Mouse (Mus musculus) limb, embryonic 10.5 days (tissue): ENCODE results near the gene Tle1. TPM values are rescaled to one million over a fixed set of nuclear protein-coding genes. Genes with fewer than 3 reads are reported as not detected.

Experiments used
- DNase-seq: peaks from one replicate; pipeline ENCODE4 v3.0.0-alpha.2; 2017; ENCODE audit warnings: low spot score
- H3K27ac ChIP-seq: fragments of 300-500 bp; sonication (generic); 2 replicates; pipeline ENCODE4 v1.5.1; 2016; ENCODE audit warnings: mild to moderate bottlenecking
- H3K27me3 ChIP-seq: fragments of 300-500 bp; sonication (generic); 2 replicates; pipeline ENCODE4 v1.6.1; 2016; ENCODE audit warnings: low read depth, mild to moderate bottlenecking; ENCODE audit not compliant: poor library complexity, severe bottlenecking
- H3K36me3 ChIP-seq: fragments of 300-500 bp; sonication (generic); 2 replicates; pipeline ENCODE4 v1.6.1; 2016; ENCODE audit warnings: mild to moderate bottlenecking, moderate library complexity
- H3K4me1 ChIP-seq: fragments of 300-500 bp; sonication (generic); 2 replicates; pipeline ENCODE4 v1.6.1; 2016
- H3K4me3 ChIP-seq: fragments of 300-500 bp; sonication (generic); 2 replicates; pipeline ENCODE4 v1.5.1; 2016; ENCODE audit warnings: mild to moderate bottlenecking, moderate library complexity
- H3K9me3 ChIP-seq: fragments of 300-500 bp; sonication (generic); replicated peaks from 2 replicates; pipeline ENCODE4 v1.6.1; 2016; ENCODE audit warnings: mild to moderate bottlenecking
- WGBS: fragments of 180-500 bp; shearing (Covaris S2); methylation state at CpG from one replicate; pipeline ENCODE4 v1.1.7; 2016; 5-methylcytosine and 5-hydroxymethylcytosine counted together
- polyA plus RNA-seq: library from polyadenylated mRNA; unstranded; fragments of >200 nt; fragmentation: Nextera tagmentation; extraction: Ambion mirVana; gene quantifications from 2 replicates; pipeline ENCODE4 v1.2.1, GENCODE M21; 2016

The Tle1 gene
- polyA plus RNA-seq, 1 experiment from 2014 or later = 29.0 TPM

DNA sequence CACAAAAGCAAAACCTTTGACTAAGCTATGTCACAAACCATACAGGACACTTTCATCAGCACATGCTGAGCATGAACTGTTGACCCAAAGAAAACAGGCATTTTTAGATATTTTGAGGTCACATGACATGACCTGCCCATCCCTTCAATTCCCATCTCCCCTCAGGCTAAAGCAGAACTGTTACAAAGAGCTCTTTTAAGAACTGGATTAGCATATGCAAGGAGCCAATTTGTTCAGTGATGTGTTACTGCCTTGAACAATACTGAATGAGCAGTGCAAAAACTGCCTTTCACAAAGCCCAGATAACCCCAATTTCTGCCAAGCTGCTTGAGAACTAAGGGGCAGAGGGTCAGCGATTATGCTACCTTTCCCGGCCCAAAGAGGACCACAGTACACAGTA, 54.7 kb downstream of the Tle1 start:
- peaks cover 25% of the 10 kb centered on the region for H3K36me3 ChIP-seq
- WGBS = 78% methylated on average over 2 of the region's 2 CpGs
- no peak overlapping the region for H3K4me3 ChIP-seq
- no peak for DNase-seq
- no peaks in the 10 kb centered on the region for H3K9me3 ChIP-seq
- H3K4me1 ChIP-seq = no peaks in the 10 kb centered on the region
- H3K27me3 ChIP-seq = no peaks in the 10 kb centered on the region
- no peak overlapping the region for H3K27ac ChIP-seq

DNA sequence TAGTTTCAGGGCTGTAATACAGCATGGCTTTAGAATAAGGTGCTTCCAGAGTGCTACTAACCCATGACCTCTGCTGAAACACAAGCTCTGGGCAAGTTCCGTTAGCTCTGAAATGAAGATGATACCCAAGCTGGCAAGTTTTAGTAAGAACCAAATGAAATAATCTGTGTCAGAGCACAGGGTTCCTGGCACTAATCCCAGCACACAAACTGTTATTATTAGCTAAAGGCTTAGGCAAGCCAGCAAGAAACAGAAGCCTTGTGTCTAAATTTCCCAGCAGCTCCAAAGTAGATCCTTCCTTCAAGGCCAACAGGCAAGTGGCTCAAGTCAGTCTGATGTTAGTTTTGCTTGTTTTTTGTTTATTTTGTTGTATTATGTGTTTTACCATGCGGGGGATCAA, 56.2 kb downstream of the Tle1 start:
- Histone ChIP-seq H3K27ac (no peak overlapping the region), H3K36me3 (peaks cover 39% of the 10 kb centered on the region), H3K27me3 (no peaks in the 10 kb centered on the region), H3K9me3 (no peaks in the 10 kb centered on the region), H3K4me3 (no peak overlapping the region), H3K4me1 (no peaks in the 10 kb centered on the region)
- WGBS = 93% methylated on average over 2 of the region's 2 CpGs
- no peak for DNase-seq

DNA sequence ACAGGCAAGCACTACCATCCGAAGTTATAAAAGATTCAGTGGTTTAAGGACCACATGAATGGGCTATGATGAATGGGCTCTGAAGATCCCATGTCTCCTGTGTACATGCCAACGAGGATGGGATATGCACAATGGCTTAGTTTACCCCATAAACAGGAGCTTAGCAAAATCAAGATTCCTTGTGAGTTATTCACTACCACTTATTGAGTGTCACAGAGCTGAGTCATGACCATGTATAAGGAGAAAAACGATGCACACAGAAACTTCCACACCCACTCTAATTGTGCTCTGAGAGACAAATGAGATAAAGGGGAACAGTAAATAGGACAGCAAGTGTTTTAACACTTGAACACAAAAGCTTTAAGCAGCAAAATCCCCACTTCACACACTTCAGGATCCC, 60.0 kb downstream of the Tle1 start:
- H3K36me3 ChIP-seq = peaks cover 72% of the 10 kb centered on the region
- 86% methylated on average over 3 of the region's 3 CpGs for WGBS

DNA sequence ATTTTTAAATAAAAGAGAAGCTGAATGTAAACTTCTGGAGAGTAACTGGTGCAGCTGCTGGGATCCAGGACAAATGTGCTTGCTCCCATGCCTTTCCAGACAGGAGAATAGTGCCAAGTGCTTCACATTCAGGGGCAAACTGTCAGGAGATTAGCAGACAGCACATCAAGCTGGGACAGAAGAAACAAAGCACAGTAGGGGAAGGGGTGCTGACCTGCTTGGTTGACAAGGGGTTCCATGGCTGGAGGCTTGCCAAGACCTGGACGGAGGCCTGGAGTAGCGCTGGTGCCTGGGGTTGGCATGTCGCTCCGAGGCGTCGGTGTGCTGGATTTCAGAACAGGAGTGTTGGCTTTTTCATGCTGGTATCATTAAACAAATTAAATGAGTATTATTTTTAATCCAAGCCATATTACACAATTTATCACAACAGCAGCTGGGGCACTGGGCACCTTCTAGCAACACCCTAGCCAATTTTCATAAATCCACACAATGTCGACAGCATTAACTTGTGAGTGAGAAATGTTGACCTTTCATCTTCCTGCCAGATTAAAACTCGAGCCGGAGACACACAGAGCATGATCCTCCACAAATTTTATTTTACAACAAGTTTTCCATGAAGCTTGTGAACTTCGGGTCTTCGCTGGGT, 61.1 kb downstream of the Tle1 start:
- no peaks in the 10 kb centered on the region for H3K9me3 ChIP-seq
- no peaks in the 10 kb centered on the region for H3K27me3 ChIP-seq
- H3K36me3 ChIP-seq = peaks cover 78% of the 10 kb centered on the region
- WGBS = 84% methylated on average over 11 of the region's 11 CpGs
- no peak for DNase-seq
- no peak overlapping the region for H3K27ac ChIP-seq
- H3K4me1 ChIP-seq = no peaks in the 10 kb centered on the region
- no peak overlapping the region for H3K4me3 ChIP-seq

More for the DNA sequence above, 60.0 kb downstream of the Tle1 start:
- Histone ChIP-seq H3K27me3 (no peaks in the 10 kb centered on the region), H3K27ac (no peak overlapping the region), H3K4me3 (no peak overlapping the region), H3K4me1 (no peaks in the 10 kb centered on the region), H3K9me3 (no peaks in the 10 kb centered on the region)
- DNase-seq = no peak

DNA sequence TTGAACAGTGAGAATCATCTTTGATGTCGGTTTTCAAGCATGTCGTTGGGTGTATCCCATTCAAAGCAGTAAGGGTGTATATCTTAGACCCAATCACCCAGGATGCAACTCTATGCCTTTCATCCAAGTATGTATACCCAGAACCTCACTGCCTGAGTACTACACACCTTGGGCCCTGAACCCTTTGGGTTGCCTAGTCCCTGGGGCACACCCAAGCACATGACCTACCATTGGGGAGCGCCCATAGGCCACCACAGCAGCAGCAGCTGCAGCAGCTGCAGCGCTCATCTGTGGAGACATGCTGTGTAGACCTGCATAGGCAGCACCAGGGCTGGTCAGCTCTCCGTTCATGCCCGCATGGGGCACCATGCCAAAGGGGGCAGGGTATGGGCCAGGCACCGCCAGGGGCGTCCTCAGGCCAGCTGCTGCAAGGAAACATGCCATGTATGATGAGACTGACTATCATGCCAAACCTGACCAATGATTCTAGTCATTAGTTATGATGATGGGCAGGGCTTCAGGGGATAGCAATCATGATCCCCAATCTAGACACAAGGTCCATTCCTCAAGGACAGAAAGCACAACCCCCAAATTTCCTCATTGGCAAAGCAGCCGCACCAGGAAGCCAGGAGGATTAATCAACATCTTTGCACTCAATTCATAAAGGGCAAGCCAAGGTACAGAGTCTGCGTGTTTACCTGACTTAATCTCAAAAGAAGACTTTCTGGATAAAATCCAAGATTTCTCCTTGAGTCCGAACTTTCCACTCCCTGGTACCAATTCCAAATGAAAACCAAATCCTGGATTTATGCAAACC, 62.2 kb downstream of the Tle1 start:
- 95% methylated on average over 11 of the region's 11 CpGs for WGBS
- H3K4me3 ChIP-seq = no peak overlapping the region
- H3K27ac ChIP-seq = no peak overlapping the region
- no peaks in the 10 kb centered on the region for H3K9me3 ChIP-seq
- H3K36me3 ChIP-seq = peaks cover 82% of the 10 kb centered on the region
- H3K27me3 ChIP-seq = no peaks in the 10 kb centered on the region
- no peaks in the 10 kb centered on the region for H3K4me1 ChIP-seq
- DNase-seq = no peak

DNA sequence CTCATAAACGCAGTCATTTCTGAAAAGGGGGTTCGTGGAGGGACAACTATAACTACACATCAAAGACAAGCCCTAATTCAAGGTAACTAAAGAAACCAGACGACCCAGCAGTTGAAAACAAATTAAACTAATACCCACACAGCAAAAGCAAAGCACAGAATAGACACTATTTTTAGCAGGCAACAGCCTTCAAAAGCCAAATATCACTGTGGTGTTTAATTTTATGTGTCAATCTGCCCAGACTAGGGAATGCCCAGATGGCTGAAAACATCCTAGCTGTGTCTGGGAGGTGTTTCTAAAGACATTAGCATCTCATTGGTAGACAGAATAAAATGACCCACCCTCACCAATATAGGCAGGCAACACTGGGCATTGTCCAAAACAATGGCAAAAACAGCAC, 68.1 kb downstream of the Tle1 start:
- H3K27me3 ChIP-seq = no peaks in the 10 kb centered on the region
- H3K36me3 ChIP-seq = peaks cover 74% of the 10 kb centered on the region
- no peaks in the 10 kb centered on the region for H3K9me3 ChIP-seq
- 86% methylated on average over 3 of the region's 3 CpGs for WGBS
- no peak for DNase-seq
- no peak overlapping the region for H3K27ac ChIP-seq
- H3K4me1 ChIP-seq = no peaks in the 10 kb centered on the region
- no peak overlapping the region for H3K4me3 ChIP-seq

DNA sequence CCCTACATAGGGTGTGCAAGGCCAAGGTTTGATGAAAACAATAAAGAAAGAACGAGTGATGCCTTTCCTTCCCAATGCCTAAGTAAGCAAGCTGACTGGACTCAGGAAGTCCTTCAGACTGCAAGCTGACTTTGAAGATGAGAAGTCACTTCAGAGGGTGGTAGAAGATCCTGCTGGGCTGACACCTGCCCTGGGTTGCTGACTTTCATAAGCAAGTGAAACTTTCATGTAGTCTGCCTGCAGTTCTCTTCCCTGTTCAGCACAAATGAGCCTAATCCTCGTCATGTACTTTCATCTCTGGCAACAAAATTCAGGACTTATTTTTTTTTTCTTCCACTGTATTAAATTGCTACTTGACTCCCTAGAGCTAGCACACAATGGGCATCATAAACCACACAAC, 73.1 kb downstream of the Tle1 start:
- WGBS = 69% methylated on average over 2 of the region's 2 CpGs
- Histone ChIP-seq H3K9me3 (no peaks in the 10 kb centered on the region), H3K27ac (no peak overlapping the region), H3K36me3 (peaks cover 71% of the 10 kb centered on the region), H3K27me3 (no peaks in the 10 kb centered on the region), H3K4me3 (no peak overlapping the region), H3K4me1 (no peaks in the 10 kb centered on the region)
- DNase-seq = no peak

DNA sequence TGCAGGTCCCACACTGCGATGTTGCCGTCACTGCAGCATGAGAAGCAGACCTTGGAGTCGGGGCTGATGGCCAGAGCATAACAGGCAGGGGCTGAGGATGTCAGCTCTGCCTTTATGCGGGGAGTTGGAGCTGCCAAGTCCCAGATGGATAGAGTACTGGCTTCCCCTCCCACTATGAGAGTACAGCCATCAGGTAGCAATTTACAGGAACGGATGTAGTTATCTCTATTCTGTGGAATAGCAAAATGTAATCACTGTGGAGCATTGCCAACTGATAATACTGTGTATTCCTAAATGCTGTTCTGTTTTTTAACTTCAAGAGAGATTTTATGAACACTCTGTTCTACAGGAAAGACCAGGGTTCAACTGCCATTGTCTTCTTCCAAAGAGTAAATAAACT, 75.9 kb downstream of the Tle1 start:
- 94% methylated on average over 5 of the region's 5 CpGs for WGBS

DNA sequence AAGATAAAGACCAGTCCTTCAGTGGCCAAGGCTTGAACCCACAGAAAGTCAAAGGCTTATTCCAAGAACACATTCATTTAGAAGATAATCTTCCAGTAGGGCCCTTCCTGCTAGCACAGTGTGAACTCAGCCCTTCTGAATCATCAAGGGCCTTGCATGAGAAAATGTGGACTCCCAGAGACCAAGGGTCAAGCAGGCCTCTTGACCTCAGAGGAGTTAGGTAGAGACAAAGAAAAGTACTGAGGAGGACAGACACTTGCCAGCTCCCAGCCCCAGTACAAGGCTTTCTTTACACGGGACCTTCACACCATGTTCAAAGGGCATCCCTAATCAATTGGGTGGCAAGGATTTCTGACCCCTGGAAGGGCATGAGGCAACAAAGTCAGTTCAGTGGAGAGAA, 77.9 kb downstream of the Tle1 start:
- Histone ChIP-seq H3K27ac (no peak overlapping the region), H3K4me1 (no peaks in the 10 kb centered on the region), H3K4me3 (no peak overlapping the region), H3K27me3 (no peaks in the 10 kb centered on the region), H3K9me3 (no peaks in the 10 kb centered on the region), H3K36me3 (peaks cover 86% of the 10 kb centered on the region)
- no peak for DNase-seq
- WGBS = 21% methylated on average over 1 of the region's 1 CpGs

More for the DNA sequence above, 75.9 kb downstream of the Tle1 start:
- H3K4me1 ChIP-seq = no peaks in the 10 kb centered on the region
- H3K27me3 ChIP-seq = no peaks in the 10 kb centered on the region
- H3K36me3 ChIP-seq = peaks cover 80% of the 10 kb centered on the region
- no peak for DNase-seq
- no peak overlapping the region for H3K27ac ChIP-seq
- H3K9me3 ChIP-seq = no peaks in the 10 kb centered on the region
- no peak overlapping the region for H3K4me3 ChIP-seq

DNA sequence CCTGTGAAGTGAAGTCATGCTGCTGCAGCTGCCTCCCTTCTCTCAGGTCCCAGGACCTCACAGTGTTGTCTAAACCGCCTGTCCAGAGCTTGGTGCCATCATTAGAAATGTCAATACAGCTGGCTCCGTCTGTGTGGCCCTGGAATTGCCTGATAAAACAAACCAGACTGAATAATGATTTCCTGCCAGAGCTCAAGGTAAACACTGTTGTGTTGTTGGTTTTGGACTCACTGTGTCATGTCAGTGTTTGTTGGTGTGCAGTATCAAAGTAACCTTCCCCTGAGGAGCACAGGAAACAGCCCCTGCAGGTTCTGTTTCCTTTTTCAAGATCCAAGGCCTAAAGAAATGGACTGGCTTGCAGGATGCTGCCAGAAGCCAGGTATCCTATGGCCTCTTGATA, 78.4 kb downstream of the Tle1 start:
- no peaks in the 10 kb centered on the region for H3K9me3 ChIP-seq
- 54% methylated on average over 2 of the region's 2 CpGs for WGBS
- H3K4me3 ChIP-seq = no peak overlapping the region
- H3K27ac ChIP-seq = no peak overlapping the region
- peaks cover 90% of the 10 kb centered on the region for H3K36me3 ChIP-seq
- DNase-seq = no peak
- no peaks in the 10 kb centered on the region for H3K27me3 ChIP-seq
- no peaks in the 10 kb centered on the region for H3K4me1 ChIP-seq

DNA sequence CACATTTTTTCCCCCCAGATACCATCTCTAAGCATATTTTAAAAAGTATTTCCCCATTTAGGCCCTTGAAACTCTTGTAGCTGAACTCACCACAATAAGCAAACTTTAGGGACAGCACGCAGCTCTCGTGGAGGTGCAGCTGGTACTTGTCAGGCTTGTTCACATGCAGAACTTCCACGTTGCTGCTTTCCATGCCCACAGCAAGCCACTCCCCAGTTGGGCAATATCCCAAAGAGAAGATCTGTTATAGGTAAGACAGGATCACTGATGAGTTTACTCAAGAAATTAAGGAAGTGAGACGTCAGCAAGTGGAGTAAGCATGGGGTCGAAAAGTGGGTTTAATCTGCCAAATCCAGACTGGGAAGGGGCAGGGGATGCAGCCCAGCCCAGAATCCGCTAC, 80.7 kb downstream of the Tle1 start:
- no peak for DNase-seq
- WGBS = 94% methylated on average over 6 of the region's 6 CpGs
- no peaks in the 10 kb centered on the region for H3K9me3 ChIP-seq
- H3K4me3 ChIP-seq = no peak overlapping the region
- H3K27ac ChIP-seq = no peak overlapping the region
- no peaks in the 10 kb centered on the region for H3K27me3 ChIP-seq
- H3K4me1 ChIP-seq = no peaks in the 10 kb centered on the region
- peaks cover 89% of the 10 kb centered on the region for H3K36me3 ChIP-seq

DNA sequence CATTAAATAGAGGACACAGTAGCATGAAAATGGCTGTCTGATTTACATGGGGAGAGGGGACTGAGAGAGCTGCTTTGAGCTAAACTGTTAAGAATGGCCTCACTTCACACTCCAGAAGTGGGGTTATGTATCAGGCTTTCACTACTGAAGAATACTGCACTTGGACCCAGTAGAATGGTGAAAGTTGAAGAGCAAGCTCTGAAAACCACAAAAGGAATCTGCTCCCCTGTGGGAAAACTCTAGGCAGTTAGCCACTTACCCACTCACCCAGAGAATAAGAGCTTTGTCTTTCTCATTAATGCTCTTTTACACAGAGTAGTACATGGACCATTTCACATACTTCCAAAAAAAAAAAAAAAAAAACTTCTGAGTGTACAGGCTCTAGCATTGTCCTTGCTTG, 95.0 kb downstream of the Tle1 start:
- Histone ChIP-seq H3K36me3 (peaks cover 28% of the 10 kb centered on the region), H3K4me1 (no peaks in the 10 kb centered on the region), H3K27me3 (no peaks in the 10 kb centered on the region), H3K4me3 (no peak overlapping the region), H3K27ac (no peak overlapping the region), H3K9me3 (no peaks in the 10 kb centered on the region)
- DNase-seq = no peak

DNA sequence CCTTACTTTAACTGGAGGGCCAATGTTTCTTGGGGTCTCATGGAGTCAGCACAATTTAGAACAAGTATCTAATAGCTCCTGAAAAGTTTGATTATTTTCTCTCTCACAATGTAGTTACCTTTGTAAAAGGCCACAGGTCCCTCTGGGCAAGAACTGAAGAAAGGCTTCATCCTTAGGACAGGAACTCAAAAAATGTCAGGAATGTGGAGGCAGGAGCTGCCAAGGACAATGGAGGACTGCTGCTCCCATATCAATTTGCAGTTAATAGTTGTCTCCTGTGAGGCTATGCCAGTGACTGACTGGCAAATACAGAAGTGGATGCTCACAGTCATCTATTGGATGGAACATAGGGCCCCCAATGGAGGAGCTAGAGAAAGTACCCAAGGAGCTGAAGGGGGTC, 96.5 kb downstream of the Tle1 start:
- H3K4me3 ChIP-seq = no peak overlapping the region
- no peaks in the 10 kb centered on the region for H3K4me1 ChIP-seq
- DNase-seq = no peak
- H3K27me3 ChIP-seq = no peaks in the 10 kb centered on the region
- H3K9me3 ChIP-seq = no peaks in the 10 kb centered on the region
- peaks cover 23% of the 10 kb centered on the region for H3K36me3 ChIP-seq
- no peak overlapping the region for H3K27ac ChIP-seq
